Mouse (Mus musculus): Measurements from ENCODE around the gene Tmem63c. TPM values are rescaled to one million over a fixed set of nuclear protein-coding genes. Genes with fewer than 3 reads are reported as not detected.

Gene Tmem63c
- polyA plus RNA-seq, 1 experiment from 2014 or later, result not detected

- no peak overlapping the region for H3K9ac ChIP-seq (ENCODE audit: low read depth, low read length)
- no peaks in the 10 kb centered on the region for H3K9me3 ChIP-seq (ENCODE audit: control insufficient read depth, low read length)
- H3K36me3 ChIP-seq (ENCODE audit: control insufficient read depth, insufficient read depth, low read length), result no peaks in the 10 kb centered on the region
- no peak overlapping the region for H3K4me3 ChIP-seq (ENCODE audit: low read depth, low read length)
- H3K27ac ChIP-seq (ENCODE audit: low read depth, low read length), result no peak overlapping the region
- DNase-seq (ENCODE audit: low spot score) (peak; percentile 73), ATAC-seq (replicated peaks; ENCODE audit: low FRiP score) (no peak)
- WGBS, result 28% methylated on average over 13 of the region's 16 CpGs
- H3K4me2 ChIP-seq, result no peak overlapping the region
- H3K4me1 ChIP-seq (replicated peaks; ENCODE audit: control insufficient read depth, insufficient read depth, low read length), result no peaks in the 10 kb centered on the region
- peaks cover 13% of the 10 kb centered on the region; the same call in 1 of the 2 replicates for H3K27me3 ChIP-seq (replicated peaks; ENCODE audit: control insufficient read depth, insufficient read depth, low read length)
Observed at GRCm38 (mm10) chr12:87052661-87053321, 31.7 kb downstream of the Tmem63c start.

GRCm38 (mm10) chr12:87054873-87055272, 33.7 kb downstream of the Tmem63c start:
- Histone ChIP-seq H3K27ac (ENCODE audit: low read depth, low read length) (no peak overlapping the region), H3K4me1 (replicated peaks; ENCODE audit: control insufficient read depth, insufficient read depth, low read length) (no peaks in the 10 kb centered on the region), H3K4me2 (no peak overlapping the region), H3K27me3 (replicated peaks; ENCODE audit: control insufficient read depth, insufficient read depth, low read length) (peaks cover 13% of the 10 kb centered on the region; the same call in 1 of the 2 replicates), H3K9me3 (ENCODE audit: control insufficient read depth, low read length) (no peaks in the 10 kb centered on the region), H3K4me3 (ENCODE audit: low read depth, low read length) (no peak overlapping the region), H3K9ac (ENCODE audit: low read depth, low read length) (no peak overlapping the region), H3K36me3 (ENCODE audit: control insufficient read depth, insufficient read depth, low read length) (no peaks in the 10 kb centered on the region)
- ATAC-seq (replicated peaks; ENCODE audit: low FRiP score) (no peak), DNase-seq (ENCODE audit: low spot score) (no peak)
- WGBS, result 73% methylated on average over 7 of the region's 7 CpGs

GRCm38 (mm10) chr12:87057066-87057465, 35.9 kb downstream of the Tmem63c start:
- ATAC-seq (replicated peaks; ENCODE audit: low FRiP score), result no peak
- Histone ChIP-seq H3K27me3 (replicated peaks; ENCODE audit: control insufficient read depth, insufficient read depth, low read length) (peaks cover 13% of the 10 kb centered on the region; the same call in 1 of the 2 replicates), H3K36me3 (ENCODE audit: control insufficient read depth, insufficient read depth, low read length) (no peaks in the 10 kb centered on the region), H3K9ac (ENCODE audit: low read depth, low read length) (no peak overlapping the region), H3K9me3 (ENCODE audit: control insufficient read depth, low read length) (no peaks in the 10 kb centered on the region), H3K4me2 (no peak overlapping the region), H3K4me3 (ENCODE audit: low read depth, low read length) (no peak overlapping the region), H3K4me1 (replicated peaks; ENCODE audit: control insufficient read depth, insufficient read depth, low read length) (no peaks in the 10 kb centered on the region), H3K27ac (ENCODE audit: low read depth, low read length) (no peak overlapping the region)
- DNase-seq (ENCODE audit: low spot score), result no peak
- WGBS, result 64% methylated on average over 17 of the region's 17 CpGs

- DNase-seq (ENCODE audit: low spot score) (no peak), ATAC-seq (replicated peaks; ENCODE audit: low FRiP score) (no peak)
- no peaks in the 10 kb centered on the region for H3K36me3 ChIP-seq (ENCODE audit: control insufficient read depth, insufficient read depth, low read length)
- H3K9ac ChIP-seq (ENCODE audit: low read depth, low read length), result no peak overlapping the region
- H3K27ac ChIP-seq (ENCODE audit: low read depth, low read length), result no peak overlapping the region
- no peaks in the 10 kb centered on the region for H3K4me1 ChIP-seq (replicated peaks; ENCODE audit: control insufficient read depth, insufficient read depth, low read length)
- H3K4me2 ChIP-seq, result no peak overlapping the region
- H3K4me3 ChIP-seq (ENCODE audit: low read depth, low read length), result no peak overlapping the region
- 84% methylated on average over 11 of the region's 11 CpGs for WGBS
- H3K9me3 ChIP-seq (ENCODE audit: control insufficient read depth, low read length), result no peaks in the 10 kb centered on the region
- no peaks in the 10 kb centered on the region for H3K27me3 ChIP-seq (replicated peaks; ENCODE audit: control insufficient read depth, insufficient read depth, low read length)
Observed at GRCm38 (mm10) chr12:87065446-87065845, 44.3 kb downstream of the Tmem63c start.

- Histone ChIP-seq H3K4me3 (ENCODE audit: low read depth, low read length) (no peak overlapping the region), H3K36me3 (ENCODE audit: control insufficient read depth, insufficient read depth, low read length) (no peaks in the 10 kb centered on the region), H3K27ac (ENCODE audit: low read depth, low read length) (no peak overlapping the region), H3K9me3 (ENCODE audit: control insufficient read depth, low read length) (no peaks in the 10 kb centered on the region), H3K27me3 (replicated peaks; ENCODE audit: control insufficient read depth, insufficient read depth, low read length) (no peaks in the 10 kb centered on the region), H3K4me1 (replicated peaks; ENCODE audit: control insufficient read depth, insufficient read depth, low read length) (no peaks in the 10 kb centered on the region), H3K4me2 (no peak overlapping the region), H3K9ac (ENCODE audit: low read depth, low read length) (no peak overlapping the region)
- ATAC-seq (replicated peaks; ENCODE audit: low FRiP score), result no peak
- DNase-seq (ENCODE audit: low spot score), result no peak
- WGBS, result 83% methylated on average over 5 of the region's 5 CpGs
Observed at GRCm38 (mm10) chr12:87066429-87066828, 45.3 kb downstream of the Tmem63c start.

GRCm38 (mm10) chr12:87070520-87070919, 49.4 kb downstream of the Tmem63c start:
- no peak overlapping the region for H3K4me3 ChIP-seq (ENCODE audit: low read depth, low read length)
- no peaks in the 10 kb centered on the region for H3K9me3 ChIP-seq (ENCODE audit: control insufficient read depth, low read length)
- no peak for ATAC-seq (replicated peaks; ENCODE audit: low FRiP score)
- no peak overlapping the region for H3K9ac ChIP-seq (ENCODE audit: low read depth, low read length)
- H3K4me1 ChIP-seq (replicated peaks; ENCODE audit: control insufficient read depth, insufficient read depth, low read length), result no peaks in the 10 kb centered on the region
- no peaks in the 10 kb centered on the region for H3K27me3 ChIP-seq (replicated peaks; ENCODE audit: control insufficient read depth, insufficient read depth, low read length)
- no peaks in the 10 kb centered on the region for H3K36me3 ChIP-seq (ENCODE audit: control insufficient read depth, insufficient read depth, low read length)
- no peak overlapping the region for H3K27ac ChIP-seq (ENCODE audit: low read depth, low read length)
- DNase-seq (ENCODE audit: low spot score), result no peak
- H3K4me2 ChIP-seq, result no peak overlapping the region
- WGBS, result 63% methylated on average over 5 of the region's 5 CpGs

GRCm38 (mm10) chr12:87076610-87077009, 55.5 kb downstream of the Tmem63c start:
- ATAC-seq (replicated peaks; ENCODE audit: low FRiP score) (no peak), DNase-seq (ENCODE audit: low spot score) (no peak)
- no peaks in the 10 kb centered on the region for H3K4me1 ChIP-seq (replicated peaks; ENCODE audit: control insufficient read depth, insufficient read depth, low read length)
- no peak overlapping the region for H3K4me3 ChIP-seq (ENCODE audit: low read depth, low read length)
- no peaks in the 10 kb centered on the region for H3K36me3 ChIP-seq (ENCODE audit: control insufficient read depth, insufficient read depth, low read length)
- H3K27ac ChIP-seq (ENCODE audit: low read depth, low read length), result no peak overlapping the region
- H3K27me3 ChIP-seq (replicated peaks; ENCODE audit: control insufficient read depth, insufficient read depth, low read length), result no peaks in the 10 kb centered on the region
- no peaks in the 10 kb centered on the region for H3K9me3 ChIP-seq (ENCODE audit: control insufficient read depth, low read length)
- H3K4me2 ChIP-seq, result no peak overlapping the region
- WGBS, result 78% methylated on average over 2 of the region's 2 CpGs
- no peak overlapping the region for H3K9ac ChIP-seq (ENCODE audit: low read depth, low read length)

- 74% methylated on average over 8 of the region's 8 CpGs for WGBS
Observed at GRCm38 (mm10) chr12:87082797-87083196, 61.7 kb downstream of the Tmem63c start.

GRCm38 (mm10) chr12:87087236-87087635, 66.1 kb downstream of the Tmem63c start:
- Histone ChIP-seq H3K27ac (ENCODE audit: low read depth, low read length) (no peak overlapping the region), H3K36me3 (ENCODE audit: control insufficient read depth, insufficient read depth, low read length) (no peaks in the 10 kb centered on the region), H3K4me2 (no peak overlapping the region), H3K4me1 (replicated peaks; ENCODE audit: control insufficient read depth, insufficient read depth, low read length) (0 out of 2 replicates have a peak, but pooled peaks cover 2% of the 10 kb centered on the region), H3K27me3 (replicated peaks; ENCODE audit: control insufficient read depth, insufficient read depth, low read length) (no peaks in the 10 kb centered on the region), H3K4me3 (ENCODE audit: low read depth, low read length) (no peak overlapping the region), H3K9ac (ENCODE audit: low read depth, low read length) (no peak overlapping the region), H3K9me3 (ENCODE audit: control insufficient read depth, low read length) (no peaks in the 10 kb centered on the region)
- 60% methylated on average over 7 of the region's 7 CpGs for WGBS
- no peak for ATAC-seq (replicated peaks; ENCODE audit: low FRiP score)
- DNase-seq (ENCODE audit: low spot score), result no peak

More at GRCm38 (mm10) chr12:87082797-87083196, 61.7 kb downstream of the Tmem63c start:
- no peak overlapping the region for H3K4me3 ChIP-seq (ENCODE audit: low read depth, low read length)
- H3K9ac ChIP-seq (ENCODE audit: low read depth, low read length), result no peak overlapping the region
- H3K27ac ChIP-seq (ENCODE audit: low read depth, low read length), result no peak overlapping the region
- no peak for ATAC-seq (replicated peaks; ENCODE audit: low FRiP score)
- H3K4me1 ChIP-seq (replicated peaks; ENCODE audit: control insufficient read depth, insufficient read depth, low read length), result no peaks in the 10 kb centered on the region
- H3K27me3 ChIP-seq (replicated peaks; ENCODE audit: control insufficient read depth, insufficient read depth, low read length), result no peaks in the 10 kb centered on the region
- H3K9me3 ChIP-seq (ENCODE audit: control insufficient read depth, low read length), result no peaks in the 10 kb centered on the region
- DNase-seq (ENCODE audit: low spot score), result no peak
- H3K36me3 ChIP-seq (ENCODE audit: control insufficient read depth, insufficient read depth, low read length), result no peaks in the 10 kb centered on the region
- no peak overlapping the region for H3K4me2 ChIP-seq
